Comparison of ENCODE assay signal across 24 mouse cellular contexts in genomic region chr17:42978345-42978744, GRCm38 (mm10). TPM values are rescaled to one million over a fixed set of nuclear protein-coding genes. Genes with fewer than 3 reads are reported as not detected.
DNase-seq lines count a peak whose midpoint lies in the region; ATAC-seq and TF ChIP-seq lines count a peak whose summit lies in the region.
"Had no signal": no experiment of that assay in that cellular context is flagged by ENCODE, and none has a peak within 500 bp of the region (broad histone marks: within the 10 kb centered on the region; RNA-seq: fewer than 3 reads in every experiment).

No protein-coding gene starts in this region.

- no peak for TF ChIP-seq CTCF in midbrain, postnatal 0 days (IDR thresholded peaks at IDR 0.05)
- TF ChIP-seq CTCF in brain, embryonic 14.5 days (IDR thresholded peaks at IDR 0.05; ENCODE audit: borderline replicate concordance, extremely low read depth, insufficient read depth, insufficient read length) = no peak
- TF ChIP-seq CTCF in lung, postnatal 0 days (IDR thresholded peaks at IDR 0.05) = no peak

- no peak for ATAC-seq in hindbrain, embryonic 11.5 days (ENCODE audit: low FRiP score)
- ATAC-seq in hindbrain, embryonic 14.5 days (ENCODE audit: low FRiP score) = no peak
- no peak for ATAC-seq in midbrain, embryonic 11.5 days (ENCODE audit: low FRiP score)
- ATAC-seq in midbrain, postnatal 0 days (ENCODE audit: low FRiP score) = no peak
- ATAC-seq in neural tube, embryonic 13.5 days (ENCODE audit: low read depth) = peak; percentile 90
- ATAC-seq in lung, postnatal 0 days = no peak
- ATAC-seq: forebrain, embryonic 14.5 days; hindbrain, postnatal 0 days; midbrain, embryonic 15.5 days had no signal

- no peak for TF ChIP-seq POLR2A in brain, embryonic 14.5 days (IDR thresholded peaks at IDR 0.05; ENCODE audit: borderline replicate concordance, extremely low read depth, insufficient read depth, insufficient read length, poor library complexity, severe bottlenecking)

- TF ChIP-seq EP300 in lung, postnatal 0 days (IDR thresholded peaks at IDR 0.05) = no peak

- H3K36me3 ChIP-seq in hindbrain, embryonic 11.5 days (ENCODE audit: control insufficient read depth, insufficient read depth, low read length) = no peaks in the 10 kb centered on the region
- no peaks in the 10 kb centered on the region for H3K36me3 ChIP-seq in hindbrain, embryonic 14.5 days (replicated peaks; ENCODE audit: control insufficient read depth, insufficient read depth)
- H3K36me3 ChIP-seq in midbrain, embryonic 11.5 days (ENCODE audit: control insufficient read depth, insufficient read depth, low read length) = no peaks in the 10 kb centered on the region
- H3K36me3 ChIP-seq in midbrain, postnatal 0 days (ENCODE audit: insufficient read depth, low read length) = no peaks in the 10 kb centered on the region
- H3K36me3 ChIP-seq in neural tube, embryonic 13.5 days = no peaks in the 10 kb centered on the region
- no peaks in the 10 kb centered on the region for H3K36me3 ChIP-seq in lung, postnatal 0 days (ENCODE audit: insufficient read depth, low read length)
- H3K36me3 ChIP-seq: embryonic facial prominence, embryonic 12.5 days; limb, embryonic 13.5 days; lung, embryonic 15.5 days; midbrain, embryonic 15.5 days had no signal

- H3K4me3 ChIP-seq in hindbrain, embryonic 11.5 days (ENCODE audit: low read depth, low read length) = no peak overlapping the region
- H3K4me3 ChIP-seq in hindbrain, embryonic 14.5 days (replicated peaks; ENCODE audit: low read length) = no peak overlapping the region
- H3K4me3 ChIP-seq in midbrain, embryonic 11.5 days (ENCODE audit: low read depth, low read length) = no peak overlapping the region
- H3K4me3 ChIP-seq in midbrain, postnatal 0 days (ENCODE audit: low read depth, low read length) = no peak overlapping the region
- no peak overlapping the region for H3K4me3 ChIP-seq in neural tube, embryonic 13.5 days
- H3K4me3 ChIP-seq in lung, postnatal 0 days (ENCODE audit: low read depth, low read length) = no peak overlapping the region
- H3K4me3 ChIP-seq: embryonic facial prominence, embryonic 12.5 days; erythroblast, embryonic 14.5 days; limb, embryonic 13.5 days; lung, embryonic 15.5 days; midbrain, embryonic 15.5 days had no signal

- no peak overlapping the region for H3K9ac ChIP-seq in hindbrain, embryonic 11.5 days (ENCODE audit: low read depth, low read length)
- no peak overlapping the region for H3K9ac ChIP-seq in hindbrain, embryonic 14.5 days
- no peak overlapping the region for H3K9ac ChIP-seq in midbrain, embryonic 11.5 days (ENCODE audit: low read length)
- H3K9ac ChIP-seq in midbrain, postnatal 0 days (replicated peaks; ENCODE audit: low read length, poor library complexity, severe bottlenecking) = no peak overlapping the region
- no peak overlapping the region for H3K9ac ChIP-seq in neural tube, embryonic 13.5 days
- no peak overlapping the region for H3K9ac ChIP-seq in lung, postnatal 0 days (replicated peaks; ENCODE audit: low read depth)
- H3K9ac ChIP-seq: embryonic facial prominence, embryonic 12.5 days; limb, embryonic 13.5 days; liver, embryonic 14.5 days; lung, embryonic 15.5 days; midbrain, embryonic 15.5 days had no signal

- H3K27ac ChIP-seq in hindbrain, embryonic 11.5 days (ENCODE audit: low read depth, low read length) = no peak overlapping the region
- H3K27ac ChIP-seq in hindbrain, embryonic 14.5 days = no peak overlapping the region
- no peak overlapping the region for H3K27ac ChIP-seq in midbrain, embryonic 11.5 days (ENCODE audit: low read depth, low read length)
- H3K27ac ChIP-seq in midbrain, postnatal 0 days (ENCODE audit: low read depth, low read length) = no peak overlapping the region
- H3K27ac ChIP-seq in neural tube, embryonic 13.5 days (replicated peaks) = no peak overlapping the region
- no peak overlapping the region for H3K27ac ChIP-seq in lung, postnatal 0 days (ENCODE audit: low read length)
- H3K27ac ChIP-seq: embryonic facial prominence, embryonic 12.5 days; hindbrain, postnatal 0 days; limb, embryonic 13.5 days; liver, embryonic 14.5 days; lung, embryonic 15.5 days; midbrain, embryonic 15.5 days had no signal

- WGBS in hindbrain, embryonic 11.5 days = 78% methylated on average over 4 of the region's 4 CpGs
- WGBS in hindbrain, embryonic 14.5 days = 53% methylated on average over 4 of the region's 4 CpGs
- 82% methylated on average over 4 of the region's 4 CpGs for WGBS in midbrain, embryonic 11.5 days
- 89% methylated on average over 4 of the region's 4 CpGs for WGBS in midbrain, postnatal 0 days
- WGBS in neural tube, embryonic 13.5 days = 25% methylated on average over 4 of the region's 4 CpGs
- 52% methylated on average over 4 of the region's 4 CpGs for WGBS in lung, postnatal 0 days

- no peaks in the 10 kb centered on the region for H3K27me3 ChIP-seq in hindbrain, embryonic 11.5 days (ENCODE audit: control insufficient read depth, insufficient read depth, low read length)
- H3K27me3 ChIP-seq in hindbrain, embryonic 14.5 days (ENCODE audit: control insufficient read depth, insufficient read depth, low read length) = no peaks in the 10 kb centered on the region
- no peaks in the 10 kb centered on the region for H3K27me3 ChIP-seq in midbrain, embryonic 11.5 days (ENCODE audit: control insufficient read depth, insufficient read depth, low read length)
- no peaks in the 10 kb centered on the region for H3K27me3 ChIP-seq in midbrain, postnatal 0 days (ENCODE audit: insufficient read depth, low read length)
- H3K27me3 ChIP-seq in neural tube, embryonic 13.5 days = no peaks in the 10 kb centered on the region
- no peaks in the 10 kb centered on the region for H3K27me3 ChIP-seq in lung, postnatal 0 days (replicated peaks; ENCODE audit: insufficient read depth, low read length)
- H3K27me3 ChIP-seq: CH12.LX; embryonic facial prominence, embryonic 12.5 days; limb, embryonic 13.5 days; lung, embryonic 15.5 days; midbrain, embryonic 15.5 days had no signal

- no peak overlapping the region for H3K4me2 ChIP-seq in hindbrain, embryonic 11.5 days (replicated peaks; ENCODE audit: low read depth, low read length)
- H3K4me2 ChIP-seq in hindbrain, embryonic 14.5 days (replicated peaks) = no peak overlapping the region
- H3K4me2 ChIP-seq in midbrain, embryonic 11.5 days = no peak overlapping the region
- H3K4me2 ChIP-seq in midbrain, postnatal 0 days (ENCODE audit: low read depth, low read length, poor library complexity, severe bottlenecking) = no peak overlapping the region
- H3K4me2 ChIP-seq in neural tube, embryonic 13.5 days = no peak overlapping the region
- H3K4me2 ChIP-seq in lung, postnatal 0 days (replicated peaks; ENCODE audit: low read depth, low read length) = no peak overlapping the region
- H3K4me2 ChIP-seq: embryonic facial prominence, embryonic 12.5 days; heart, embryonic 11.5 days; limb, embryonic 13.5 days; lung, embryonic 15.5 days; midbrain, embryonic 15.5 days had no signal

- DNase-seq in hindbrain, embryonic 11.5 days (ENCODE audit: low spot score) = peak; percentile 13
- no peak for DNase-seq in hindbrain, embryonic 14.5 days (ENCODE audit: low spot score)
- DNase-seq in midbrain, embryonic 11.5 days (ENCODE audit: low spot score, missing footprints) = peak; percentile 72
- DNase-seq in midbrain, postnatal 0 days (ENCODE audit: low spot score) = no peak
- DNase-seq in brain, embryonic 14.5 days (ENCODE audit: low read depth) = peak; percentile 14
- DNase-seq in lung, postnatal 0 days (ENCODE audit: low spot score) = no peak
- no peak for DNase-seq in lung, postnatal 14 days
- DNase-seq: adrenal gland, postnatal 36 days; cerebellum, adult 2 months; heart, postnatal 10 days; kidney, adult 18-20 months; thymus, postnatal 25 days had no signal

- no peaks in the 10 kb centered on the region for H3K4me1 ChIP-seq in hindbrain, embryonic 11.5 days (replicated peaks; ENCODE audit: control insufficient read depth, insufficient read depth, low read length)
- H3K4me1 ChIP-seq in hindbrain, embryonic 14.5 days (replicated peaks; ENCODE audit: control insufficient read depth, insufficient read depth, low read length) = no peaks in the 10 kb centered on the region
- H3K4me1 ChIP-seq in midbrain, embryonic 11.5 days (ENCODE audit: control insufficient read depth, insufficient read depth, low read length) = no peaks in the 10 kb centered on the region
- no peaks in the 10 kb centered on the region for H3K4me1 ChIP-seq in midbrain, postnatal 0 days (ENCODE audit: insufficient read depth, low read length)
- peaks cover 4% of the 10 kb centered on the region for H3K4me1 ChIP-seq in neural tube, embryonic 13.5 days (replicated peaks)
- no peaks in the 10 kb centered on the region for H3K4me1 ChIP-seq in lung, postnatal 0 days (ENCODE audit: insufficient read depth, low read depth, low read length)
- H3K4me1 ChIP-seq: midbrain, embryonic 15.5 days had no signal

- H3K9me3 ChIP-seq in hindbrain, embryonic 11.5 days (ENCODE audit: control insufficient read depth, low read length) = no peaks in the 10 kb centered on the region
- no peaks in the 10 kb centered on the region for H3K9me3 ChIP-seq in hindbrain, embryonic 14.5 days (ENCODE audit: control insufficient read depth, low read length)
- H3K9me3 ChIP-seq in midbrain, embryonic 11.5 days (ENCODE audit: control insufficient read depth, low read length) = no peaks in the 10 kb centered on the region
- no peaks in the 10 kb centered on the region for H3K9me3 ChIP-seq in midbrain, postnatal 0 days (ENCODE audit: low read length)
- no peaks in the 10 kb centered on the region for H3K9me3 ChIP-seq in neural tube, embryonic 13.5 days
- H3K9me3 ChIP-seq in lung, postnatal 0 days (ENCODE audit: low read length) = no peaks in the 10 kb centered on the region
- H3K9me3 ChIP-seq: embryonic facial prominence, embryonic 12.5 days; limb, embryonic 13.5 days; lung, embryonic 15.5 days; midbrain, embryonic 15.5 days had no signal

RNA-seq across cellular contexts. Expression of gene Tnfrsf21, which starts 38.0 kb away (rescaled TPM):
- polyA plus RNA-seq in hindbrain, embryonic 11.5 days (2014; fragmentation: Nextera tagmentation; extraction: Ambion mirVana) = 29.5 and 32.4 TPM in 2 replicates
- 80.7 and 93.0 TPM in 2 replicates for polyA plus RNA-seq in hindbrain, embryonic 14.5 days (2014; fragmentation: Nextera tagmentation; extraction: Ambion mirVana)
- 27.6 and 29.4 TPM in 2 replicates for polyA plus RNA-seq in midbrain, embryonic 11.5 days (2014; fragmentation: Nextera tagmentation; extraction: Ambion mirVana)
- 94.6 and 110 TPM in 2 replicates for total RNA-seq in midbrain, postnatal 0 days (2014; rRNA removed)
- 74.5 and 74.6 TPM in 2 replicates for polyA plus RNA-seq in midbrain, postnatal 0 days (2015; fragmentation: Nextera tagmentation; extraction: Ambion mirVana)
- 58.2 and 70.6 TPM in 2 replicates for polyA plus RNA-seq in brain, embryonic 14.5 days (2012; rRNA removed)
- polyA plus RNA-seq in neural tube, embryonic 13.5 days (2015; fragmentation: Nextera tagmentation; extraction: Ambion mirVana) = 75.1 and 81.2 TPM in 2 replicates
- polyA plus RNA-seq in lung, postnatal 0 days (2015; fragmentation: Nextera tagmentation; extraction: Ambion mirVana) = 27.6 and 40.2 TPM in 2 replicates
- total RNA-seq: CH12.LX, MEL had no signal

Comparison
In these comparisons a context has a peak if more than half of its experiments do, and no peak if none do; other contexts are left out.
1. DNase-seq: peak in hindbrain, embryonic 11.5 days (single experiment), midbrain, embryonic 11.5 days (single experiment) and brain, embryonic 14.5 days (single experiment); none in hindbrain, embryonic 14.5 days (single experiment), midbrain, postnatal 0 days (single experiment), lung, postnatal 0 days (single experiment) and lung, postnatal 14 days (single experiment).